Mouse (Mus musculus) ES-E14 (cell line): ENCODE measurements around the gene Rptor. TPM values are rescaled to one million over a fixed set of nuclear protein-coding genes. Genes with fewer than 3 reads are reported as not detected.

Experiments
- DNase-seq: peaks from one replicate; pipeline ENCODE4 v3.0.0-alpha.2; 2013; ENCODE audit warnings: low read depth, low spot score
- H3K27ac ChIP-seq: 2 replicates; pipeline ENCODE4 v1.5.1; 2012; ENCODE audit warnings: low read depth, mild to moderate bottlenecking, low read length, moderate library complexity, mixed read lengths; ENCODE audit not compliant: poor library complexity, insufficient read depth, severe bottlenecking
- H3K36me3 ChIP-seq: 2 replicates; pipeline ENCODE4 v1.6.1; 2012; ENCODE audit warnings: mild to moderate bottlenecking, low read length, moderate library complexity, mixed read lengths; ENCODE audit not compliant: control insufficient read depth, poor library complexity, insufficient read depth, severe bottlenecking
- H3K4me1 ChIP-seq, 2 experiments: fragments of 150-350 bp in 1 of 2; sonication (generic) in 1 of 2; 2 replicates each; pipeline ENCODE4 v1.6.1; 2012; ENCODE audit warnings: low read length in 2 of 2, mild to moderate bottlenecking in 1 of 2, mixed read lengths in 1 of 2; ENCODE audit not compliant: control insufficient read depth in 2 of 2, insufficient read depth in 2 of 2, poor library complexity in 1 of 2
- H3K4me3 ChIP-seq, 2 experiments: fragments of 150-350 bp in 1 of 2; sonication (generic) in 1 of 2; 2 replicates each; pipeline ENCODE4 v1.5.1; 2012; ENCODE audit warnings: low read length in 2 of 2, low read depth in 1 of 2, mild to moderate bottlenecking in 1 of 2, mixed read lengths in 1 of 2; ENCODE audit not compliant: insufficient read depth in 1 of 2, poor library complexity in 1 of 2, severe bottlenecking in 1 of 2
- H3K9ac ChIP-seq: 2 replicates; pipeline ENCODE4 v1.6.1; 2012; ENCODE audit warnings: low read depth, mild to moderate bottlenecking, low read length, mixed read lengths; ENCODE audit not compliant: poor library complexity, insufficient read depth, severe bottlenecking
- H3K9me3 ChIP-seq: fragments of 150-350 bp; sonication (generic); 2 replicates; pipeline ENCODE4 v1.6.1; 2012; ENCODE audit warnings: low read depth, mild to moderate bottlenecking, low read length; ENCODE audit not compliant: control insufficient read depth, insufficient read depth
- CHD2 ChIP-seq: IDR thresholded peaks from 2 replicates; pipeline ENCODE4 v1.6.1; 2014; ENCODE audit warnings: mild to moderate bottlenecking, low read depth, low read length, inconsistent platforms
- HCFC1 ChIP-seq: IDR thresholded peaks from 2 replicates; pipeline ENCODE4 v1.6.1; 2012; ENCODE audit warnings: low read length, inconsistent platforms, borderline replicate concordance; ENCODE audit not compliant: insufficient read depth
- MAFK ChIP-seq: IDR thresholded peaks from 2 replicates; pipeline ENCODE4 v1.6.1; 2014; ENCODE audit warnings: mild to moderate bottlenecking, low read depth, low read length, inconsistent platforms; ENCODE audit not compliant: insufficient read depth
- ZC3H11A ChIP-seq: IDR thresholded peaks from 2 replicates; pipeline ENCODE4 v1.6.1; 2012; ENCODE audit warnings: low read depth, mild to moderate bottlenecking, inconsistent platforms, low read length, borderline replicate concordance
- ZNF384 ChIP-seq: IDR thresholded peaks from 2 replicates; pipeline ENCODE4 v1.6.1; 2012; ENCODE audit warnings: low read depth, low read length, inconsistent platforms
- in situ Hi-C, 2 experiments: fragments of 600-800 bp; cut with MboI; formaldehyde crosslinking; loops; one replicate each; pipeline ENCODE4 v1.15.1; 2025; ENCODE audit warnings: low sequenced_read_pairs in 2 of 2, inconsistent platforms in 1 of 2; ENCODE audit not compliant: unreplicated experiment in 2 of 2
- total RNA-seq: library from RNA; depleted of rRNA; stranded (reverse); fragments of 300-350 nt; gene quantifications from 2 replicates; pipeline ENCODE4 v1.2.3, GENCODE M21; 2012

Rptor gene
- total RNA-seq, 1 experiment: 59.7 TPM

DNA sequence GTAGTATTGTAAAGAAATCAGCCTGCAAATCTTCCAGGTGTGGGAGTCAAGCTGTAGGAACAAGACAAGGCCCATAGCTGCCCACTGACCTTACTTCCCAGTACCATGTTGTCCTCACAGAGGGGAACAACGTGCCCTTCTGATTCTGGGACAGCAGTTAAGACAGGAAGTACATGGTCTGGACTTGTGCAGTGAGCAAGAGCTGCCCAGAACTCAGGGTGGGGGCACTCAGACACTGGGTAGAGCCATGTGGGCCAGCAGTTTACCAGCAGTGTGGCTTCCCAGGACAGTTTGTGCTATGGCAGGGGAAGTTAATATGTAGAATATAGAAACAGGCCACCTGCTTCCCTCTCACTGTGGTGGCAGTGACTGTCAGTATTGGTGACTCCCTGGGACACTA is 272.1 kb downstream of the Rptor start:
- Histone ChIP-seq H3K36me3 (peaks cover 45% of the 10 kb centered on the region; the same call in 1 of the 2 replicates), H3K27ac (no peak overlapping the region), H3K9me3 (no peaks in the 10 kb centered on the region), H3K4me1 (peaks cover 0 to 5% of the 10 kb centered on the region in 2 experiments; a peak in 1 of 4 replicates), H3K9ac (no peak overlapping the region), H3K4me3 (no peak overlapping the region)
- no peak for TF ChIP-seq MAFK
- TF ChIP-seq CHD2: no peak
- no peak for TF ChIP-seq ZC3H11A
- no peak for TF ChIP-seq ZNF384
- TF ChIP-seq HCFC1: no peak
- in situ Hi-C loops: no loop called here
- DNase-seq: no peak

DNA sequence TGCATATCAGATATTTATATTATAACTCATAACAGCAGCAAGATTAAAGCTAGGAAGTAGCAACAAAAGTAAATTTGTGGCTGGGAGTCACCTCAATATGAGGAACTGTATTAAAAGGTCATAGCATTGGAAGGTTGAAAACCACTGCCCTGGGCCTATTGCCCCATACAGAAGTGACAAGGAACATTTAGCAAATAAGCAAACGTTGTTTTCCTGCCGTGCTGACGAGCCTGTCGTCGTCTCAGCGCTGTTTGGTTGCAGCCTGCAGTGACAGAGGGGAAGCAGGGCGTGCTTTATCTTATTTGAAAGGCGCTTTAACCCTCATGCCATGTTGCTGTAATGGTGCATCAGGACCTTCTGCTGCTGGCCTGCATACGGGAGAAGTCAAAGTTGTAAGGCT is 273.0 kb downstream of the Rptor start:
- DNase-seq: no peak
- TF ChIP-seq MAFK (no peak), ZNF384 (no peak), CHD2 (no peak)
- H3K4me1 ChIP-seq: peaks cover 0 to 5% of the 10 kb centered on the region in 2 experiments; a peak in 1 of 4 replicates
- no peaks in the 10 kb centered on the region for H3K9me3 ChIP-seq
- no peak overlapping the region for H3K9ac ChIP-seq
- peaks cover 41% of the 10 kb centered on the region; the same call in 1 of the 2 replicates for H3K36me3 ChIP-seq
- in situ Hi-C loops: no loop called here
- no peak overlapping the region for H3K4me3 ChIP-seq
- no peak overlapping the region for H3K27ac ChIP-seq

DNA sequence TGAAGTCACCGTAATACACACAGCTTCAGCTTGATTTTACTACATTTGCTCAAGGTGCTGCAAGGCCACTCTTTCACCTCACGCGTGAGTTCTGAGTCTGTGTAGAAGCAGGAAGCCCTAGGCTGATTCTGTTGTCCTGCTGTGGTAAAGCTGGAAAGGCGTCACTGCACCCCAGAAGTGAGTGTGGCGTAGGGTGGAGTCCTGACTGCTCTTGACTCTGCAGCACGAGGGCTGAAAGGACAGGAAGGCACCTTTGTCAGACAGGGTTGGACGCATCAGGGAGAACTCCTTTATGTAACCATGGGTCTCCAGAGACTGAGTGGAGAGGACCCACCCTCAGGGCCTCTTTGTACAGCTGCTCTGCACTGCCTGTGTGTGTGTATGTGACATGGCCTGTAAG is 274.4 kb downstream of the Rptor start:
- peaks cover 34% of the 10 kb centered on the region; the same call in 1 of the 2 replicates for H3K36me3 ChIP-seq
- H3K4me3 ChIP-seq: no peak overlapping the region
- TF ChIP-seq MAFK (no peak), CHD2 (no peak), HCFC1 (no peak), ZNF384 (no peak), ZC3H11A (no peak)
- DNase-seq: no peak
- no peak overlapping the region for H3K27ac ChIP-seq
- H3K9ac ChIP-seq: no peak overlapping the region
- H3K4me1 ChIP-seq: no peaks in the 10 kb centered on the region
- H3K9me3 ChIP-seq: no peaks in the 10 kb centered on the region
- in situ Hi-C loops: no loop called here

DNA sequence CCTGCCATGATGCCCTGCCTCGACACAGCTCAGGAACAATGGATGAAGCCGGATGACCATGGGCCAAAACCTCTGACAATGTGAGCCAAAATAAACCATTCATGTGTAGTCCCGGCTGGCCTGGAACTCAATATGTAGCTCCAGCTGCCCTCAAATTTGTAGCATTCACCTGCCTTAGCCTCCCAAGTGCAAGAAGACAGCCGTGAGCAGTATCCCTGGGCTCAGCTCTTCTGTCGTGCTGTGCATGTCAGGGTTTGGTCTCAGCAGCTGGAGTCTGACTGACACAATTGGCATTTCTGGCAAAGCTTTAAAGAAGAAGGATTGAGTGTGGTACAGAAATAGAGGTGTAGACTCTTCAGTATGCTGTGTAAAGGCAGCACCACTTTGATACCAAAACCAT is 276.9 kb downstream of the Rptor start:
- H3K9me3 ChIP-seq: no peaks in the 10 kb centered on the region

DNA sequence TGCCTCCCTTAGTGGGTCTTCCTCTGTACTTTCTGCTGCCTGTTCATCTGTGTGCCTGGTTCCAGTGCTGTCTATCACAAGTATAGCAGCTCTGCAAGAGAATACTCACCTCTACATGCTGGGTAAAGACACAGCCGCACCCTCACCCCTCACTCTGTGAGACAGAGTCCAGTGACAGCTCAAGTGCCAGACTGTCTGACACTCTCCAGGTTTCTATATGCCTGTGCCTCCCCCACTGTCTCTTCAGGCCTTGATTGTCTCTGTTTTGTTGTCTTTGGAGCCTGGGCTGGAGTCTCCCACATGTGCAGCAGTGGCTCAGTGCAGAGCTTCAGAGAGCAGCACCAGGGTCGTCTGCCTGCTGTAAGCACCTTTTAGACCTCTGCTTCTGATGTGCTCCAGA is 280.9 kb downstream of the Rptor start:
- Histone ChIP-seq H3K4me1 (no peaks in the 10 kb centered on the region), H3K27ac (no peak overlapping the region), H3K4me3 (no peak overlapping the region), H3K36me3 (peaks cover 19% of the 10 kb centered on the region; the same call in 1 of the 2 replicates), H3K9me3 (no peaks in the 10 kb centered on the region), H3K9ac (no peak overlapping the region)
- in situ Hi-C loops: no loop called here
- TF ChIP-seq HCFC1: no peak
- no peak for TF ChIP-seq ZNF384
- TF ChIP-seq MAFK: no peak
- TF ChIP-seq CHD2: no peak
- no peak for TF ChIP-seq ZC3H11A
- DNase-seq: no peak

More for the DNA sequence above, 276.9 kb downstream of the Rptor start:
- no peak overlapping the region for H3K4me3 ChIP-seq
- H3K36me3 ChIP-seq: peaks cover 15% of the 10 kb centered on the region; the same call in 1 of the 2 replicates
- no peak overlapping the region for H3K9ac ChIP-seq
- TF ChIP-seq HCFC1 (no peak), ZC3H11A (no peak), CHD2 (no peak), MAFK (no peak), ZNF384 (no peak)
- H3K4me1 ChIP-seq: no peaks in the 10 kb centered on the region
- in situ Hi-C loops: no loop called here
- no peak overlapping the region for H3K27ac ChIP-seq
- DNase-seq: no peak
